Mouse (Mus musculus): ENCODE results near the gene Lrrc72. TPM values are rescaled to one million over a fixed set of nuclear protein-coding genes. Genes with fewer than 3 reads are reported as not detected.

Gene Lrrc72
- polyA plus RNA-seq, 1 experiment from 2014 or later: not detected

DNA sequence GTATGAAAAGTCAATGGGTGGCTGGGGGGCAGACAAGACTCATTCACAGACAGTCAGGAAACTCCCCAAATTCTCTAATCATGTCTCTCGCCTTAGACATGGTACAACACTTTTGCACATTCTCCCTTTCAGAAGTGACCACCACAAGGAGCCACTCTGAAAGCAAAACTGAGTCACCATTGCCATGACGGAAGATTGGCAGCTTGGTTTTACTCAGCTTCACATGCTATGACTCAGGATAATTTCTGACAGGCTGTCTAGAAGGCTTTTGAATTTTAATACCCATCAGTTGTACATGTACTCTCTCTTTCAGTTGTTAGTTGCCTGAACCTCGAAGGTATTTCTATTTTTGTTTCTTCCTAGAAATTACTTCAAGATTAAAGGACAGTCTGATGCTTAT, 12.0 kb downstream of the Lrrc72 start:
- Histone ChIP-seq H3K4me3 (replicated peaks; ENCODE audit: low read length) (no peak overlapping the region), H3K4me2 (ENCODE audit: low read depth, low read length) (no peak overlapping the region), H3K9me3 (replicated peaks; ENCODE audit: control insufficient read depth, low read length) (no peaks in the 10 kb centered on the region), H3K4me1 (ENCODE audit: control insufficient read depth, insufficient read depth, low read length) (no peaks in the 10 kb centered on the region), H3K36me3 (ENCODE audit: control insufficient read depth, insufficient read depth, low read length) (no peaks in the 10 kb centered on the region), H3K27ac (ENCODE audit: low read length) (no peak overlapping the region), H3K9ac (ENCODE audit: low read length) (no peak overlapping the region), H3K27me3 (ENCODE audit: control insufficient read depth, insufficient read depth, low read length) (no peaks in the 10 kb centered on the region)
- no peak for ATAC-seq (ENCODE audit: insufficient read depth, low FRiP score)
- WGBS: 82% methylated on average over 3 of the region's 3 CpGs

DNA sequence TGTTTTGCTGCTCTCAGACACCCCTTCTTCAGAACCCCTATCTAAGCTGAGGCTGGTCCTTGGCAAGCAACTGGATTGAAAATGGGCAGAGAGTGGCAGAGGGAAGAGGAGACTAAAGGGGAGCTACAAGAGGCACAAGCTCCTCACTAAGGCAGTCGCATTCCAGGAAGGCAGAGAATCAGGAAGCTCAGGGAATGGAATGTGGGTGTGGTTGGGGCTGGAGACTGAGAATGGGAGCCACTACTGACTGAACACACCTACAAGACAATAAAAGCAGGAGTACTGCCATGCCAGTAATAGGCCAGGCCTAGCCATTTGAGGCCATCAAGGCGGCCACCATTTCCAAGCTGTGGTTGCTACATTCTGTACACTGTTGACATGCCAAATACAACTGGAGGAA, 21.8 kb downstream of the Lrrc72 start:
- no peak overlapping the region for H3K4me3 ChIP-seq (replicated peaks; ENCODE audit: low read length)
- no peaks in the 10 kb centered on the region for H3K36me3 ChIP-seq (ENCODE audit: control insufficient read depth, insufficient read depth, low read length)
- no peak overlapping the region for H3K4me2 ChIP-seq (ENCODE audit: low read depth, low read length)
- no peak for ATAC-seq (ENCODE audit: insufficient read depth, low FRiP score)
- H3K9ac ChIP-seq (ENCODE audit: low read length): no peak overlapping the region
- no peaks in the 10 kb centered on the region for H3K27me3 ChIP-seq (ENCODE audit: control insufficient read depth, insufficient read depth, low read length)
- WGBS: 74% methylated on average over 2 of the region's 2 CpGs
- no peaks in the 10 kb centered on the region for H3K9me3 ChIP-seq (replicated peaks; ENCODE audit: control insufficient read depth, low read length)
- no peak overlapping the region for H3K27ac ChIP-seq (ENCODE audit: low read length)
- H3K4me1 ChIP-seq (ENCODE audit: control insufficient read depth, insufficient read depth, low read length): no peaks in the 10 kb centered on the region

DNA sequence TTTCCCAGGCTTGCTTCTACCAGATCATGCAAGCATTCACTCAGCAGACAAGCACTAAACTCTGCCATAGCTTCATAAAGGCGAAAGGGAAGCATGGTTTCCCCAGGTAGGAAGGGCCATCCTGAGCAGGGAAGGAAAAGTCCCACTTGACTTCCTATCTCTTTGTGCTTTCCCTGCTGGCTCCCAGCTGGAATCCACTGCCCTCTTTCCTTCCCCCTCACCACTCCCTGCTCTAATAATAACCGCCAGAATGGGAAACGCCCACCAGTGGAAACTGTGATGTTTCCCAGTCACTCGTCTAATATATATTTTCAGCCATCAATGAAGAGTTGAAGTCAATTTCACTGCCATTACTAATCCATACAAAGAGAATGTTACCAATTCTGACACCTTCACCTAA, 28.8 kb downstream of the Lrrc72 start:
- Histone ChIP-seq H3K9ac (ENCODE audit: low read length) (no peak overlapping the region), H3K36me3 (ENCODE audit: control insufficient read depth, insufficient read depth, low read length) (no peaks in the 10 kb centered on the region), H3K4me1 (ENCODE audit: control insufficient read depth, insufficient read depth, low read length) (no peaks in the 10 kb centered on the region), H3K4me2 (ENCODE audit: low read depth, low read length) (no peak overlapping the region), H3K4me3 (replicated peaks; ENCODE audit: low read length) (no peak overlapping the region), H3K27me3 (ENCODE audit: control insufficient read depth, insufficient read depth, low read length) (no peaks in the 10 kb centered on the region), H3K27ac (ENCODE audit: low read length) (no peak overlapping the region), H3K9me3 (replicated peaks; ENCODE audit: control insufficient read depth, low read length) (no peaks in the 10 kb centered on the region)
- ATAC-seq (ENCODE audit: insufficient read depth, low FRiP score): no peak
- 67% methylated on average over 4 of the region's 4 CpGs for WGBS

DNA sequence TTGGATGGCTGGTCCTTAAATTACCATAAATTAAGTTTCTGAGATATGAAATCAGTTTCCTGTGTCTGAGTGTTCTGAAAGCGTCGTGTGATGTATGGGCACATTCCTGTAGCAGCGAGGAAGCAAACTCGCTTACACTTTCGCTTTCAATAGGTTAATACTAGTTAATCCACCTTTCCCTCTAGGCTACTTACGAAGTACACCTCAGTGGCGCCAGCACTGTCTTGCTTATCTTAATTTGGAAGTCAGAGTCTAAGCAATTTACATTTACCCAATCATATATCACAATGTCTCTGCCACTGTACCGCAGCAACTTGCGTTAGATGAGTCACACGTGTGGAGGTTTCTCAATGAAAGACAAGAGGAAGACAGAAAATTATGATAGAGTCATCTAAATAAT, 36.3 kb downstream of the Lrrc72 start:
- Histone ChIP-seq H3K4me3 (replicated peaks; ENCODE audit: low read length) (peak overlapping the region; percentile 29), H3K36me3 (ENCODE audit: control insufficient read depth, insufficient read depth, low read length) (no peaks in the 10 kb centered on the region), H3K27me3 (ENCODE audit: control insufficient read depth, insufficient read depth, low read length) (no peaks in the 10 kb centered on the region), H3K9ac (ENCODE audit: low read length) (no peak overlapping the region), H3K4me2 (ENCODE audit: low read depth, low read length) (peak overlapping the region; percentile 43), H3K4me1 (ENCODE audit: control insufficient read depth, insufficient read depth, low read length) (no peaks in the 10 kb centered on the region), H3K9me3 (replicated peaks; ENCODE audit: control insufficient read depth, low read length) (no peaks in the 10 kb centered on the region), H3K27ac (ENCODE audit: low read length) (no peak overlapping the region)
- 36% methylated on average over 10 of the region's 10 CpGs for WGBS
- no peak for ATAC-seq (ENCODE audit: insufficient read depth, low FRiP score)

DNA sequence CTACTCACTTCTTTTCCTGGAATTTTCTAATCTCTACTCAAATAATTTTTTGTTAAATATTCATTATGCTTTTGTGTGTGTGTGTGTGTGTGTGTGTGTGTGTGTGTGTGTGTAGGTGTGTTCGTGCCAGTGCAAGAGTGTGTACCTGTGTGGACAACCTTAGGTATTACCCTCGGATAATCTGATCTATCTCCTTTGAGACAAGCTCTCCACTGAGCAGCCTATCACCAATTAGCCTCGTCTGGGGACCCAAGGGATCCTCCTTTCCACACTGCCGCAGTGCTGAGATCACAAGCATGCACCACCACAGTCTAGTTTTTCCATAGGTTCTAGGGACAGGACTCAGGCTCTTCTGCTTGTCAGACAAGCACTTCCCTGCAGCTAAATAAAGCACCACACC, 37.0 kb downstream of the Lrrc72 start:
- no peak for ATAC-seq (ENCODE audit: insufficient read depth, low FRiP score)
- H3K4me3 ChIP-seq (replicated peaks; ENCODE audit: low read length): no peak overlapping the region
- H3K27me3 ChIP-seq (ENCODE audit: control insufficient read depth, insufficient read depth, low read length): no peaks in the 10 kb centered on the region
- no peaks in the 10 kb centered on the region for H3K36me3 ChIP-seq (ENCODE audit: control insufficient read depth, insufficient read depth, low read length)
- 58% methylated on average over 4 of the region's 4 CpGs for WGBS
- no peak overlapping the region for H3K9ac ChIP-seq (ENCODE audit: low read length)
- H3K27ac ChIP-seq (ENCODE audit: low read length): no peak overlapping the region
- peak overlapping the region; percentile 43; the same call in 1 of the 2 replicates for H3K4me2 ChIP-seq (ENCODE audit: low read depth, low read length)
- H3K9me3 ChIP-seq (replicated peaks; ENCODE audit: control insufficient read depth, low read length): no peaks in the 10 kb centered on the region
- no peaks in the 10 kb centered on the region for H3K4me1 ChIP-seq (ENCODE audit: control insufficient read depth, insufficient read depth, low read length)

DNA sequence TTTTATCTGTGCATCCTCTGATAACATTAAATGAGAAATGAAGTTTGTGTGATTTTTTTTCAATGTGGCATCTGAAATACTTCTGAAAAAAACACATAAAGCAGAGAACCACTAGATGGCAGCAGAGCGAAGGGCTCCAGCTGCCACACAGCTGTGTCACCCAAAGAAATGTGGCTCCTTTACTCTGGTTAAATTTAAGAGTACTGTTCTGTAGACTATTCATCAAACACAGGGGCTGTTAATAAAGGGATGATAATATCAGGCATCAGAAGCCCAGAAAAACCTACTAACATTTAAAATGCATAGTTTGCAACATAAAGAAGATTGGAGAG, 38.1 kb downstream of the Lrrc72 start:
- ATAC-seq (ENCODE audit: insufficient read depth, low FRiP score): peak; percentile 47; the same call in 1 of the 2 replicates

DNA sequence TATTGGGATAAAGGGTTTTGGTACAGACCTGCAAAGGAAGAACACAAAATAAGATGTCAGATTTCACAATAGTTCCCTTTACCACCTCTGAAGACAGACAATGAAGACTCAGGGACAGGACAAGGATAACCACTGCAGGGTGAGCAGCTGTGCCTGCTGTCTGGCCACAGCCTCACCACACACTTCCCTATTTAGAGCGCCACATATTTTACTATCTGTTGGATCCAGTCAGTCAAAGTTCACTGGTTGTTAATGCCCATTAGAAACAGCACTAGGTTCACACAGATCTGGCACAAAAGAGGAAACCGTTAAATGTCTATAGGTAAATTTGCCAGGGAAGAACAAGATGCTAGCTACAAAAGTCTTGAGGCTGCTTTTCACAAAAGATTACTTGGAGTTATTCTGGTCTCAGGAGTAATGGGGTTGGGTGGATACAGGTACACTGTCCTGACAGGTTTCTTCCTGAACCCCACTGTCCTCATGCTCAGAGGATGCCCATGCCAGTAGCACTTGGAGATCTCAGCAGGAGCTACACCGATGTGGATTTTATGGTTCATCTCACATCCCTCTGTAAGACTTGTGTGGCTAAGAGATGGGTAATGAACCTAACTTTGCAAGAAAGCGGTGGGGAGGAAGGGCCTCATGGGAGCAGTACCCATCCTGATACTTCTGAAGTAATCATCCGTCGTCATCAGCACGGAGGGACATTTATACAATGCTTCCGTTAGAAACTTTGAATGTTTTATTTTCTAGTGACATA, 38.6 kb downstream of the Lrrc72 start:
- ATAC-seq (ENCODE audit: insufficient read depth, low FRiP score): no peak
- no peak overlapping the region for H3K27ac ChIP-seq (ENCODE audit: low read length)
- H3K4me1 ChIP-seq (ENCODE audit: control insufficient read depth, insufficient read depth, low read length): no peaks in the 10 kb centered on the region

More for the DNA sequence above, 38.1 kb downstream of the Lrrc72 start:
- Histone ChIP-seq H3K27ac (ENCODE audit: low read length) (no peak overlapping the region), H3K4me3 (replicated peaks; ENCODE audit: low read length) (no peak overlapping the region), H3K9ac (ENCODE audit: low read length) (no peak overlapping the region), H3K9me3 (replicated peaks; ENCODE audit: control insufficient read depth, low read length) (no peaks in the 10 kb centered on the region), H3K27me3 (ENCODE audit: control insufficient read depth, insufficient read depth, low read length) (no peaks in the 10 kb centered on the region), H3K4me2 (ENCODE audit: low read depth, low read length) (no peak overlapping the region), H3K36me3 (ENCODE audit: control insufficient read depth, insufficient read depth, low read length) (no peaks in the 10 kb centered on the region), H3K4me1 (ENCODE audit: control insufficient read depth, insufficient read depth, low read length) (no peaks in the 10 kb centered on the region)
- WGBS: 0% methylated on average over 1 of the region's 1 CpGs

DNA sequence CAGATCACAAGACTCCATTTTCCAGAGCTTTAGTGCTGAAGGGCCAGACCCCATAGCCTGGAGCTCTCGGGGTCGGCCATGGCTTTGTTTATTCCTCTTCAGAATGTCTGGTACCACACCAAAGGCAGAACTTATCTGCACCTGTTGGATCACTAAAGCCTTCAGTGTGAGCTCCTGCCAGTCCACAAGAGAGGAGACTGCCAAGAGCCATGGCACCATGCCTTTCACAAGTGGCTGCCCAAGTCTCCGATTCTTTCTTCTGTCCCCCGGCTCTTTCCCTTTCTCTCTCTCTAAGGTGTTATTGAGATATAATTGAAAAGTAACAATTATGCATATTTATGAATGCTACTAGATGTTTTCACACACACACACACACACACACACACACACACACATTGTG, 43.1 kb downstream of the Lrrc72 start:
- no peak for ATAC-seq (ENCODE audit: insufficient read depth, low FRiP score)
- Histone ChIP-seq H3K36me3 (ENCODE audit: control insufficient read depth, insufficient read depth, low read length) (no peaks in the 10 kb centered on the region), H3K9ac (ENCODE audit: low read length) (no peak overlapping the region), H3K4me1 (ENCODE audit: control insufficient read depth, insufficient read depth, low read length) (peaks cover 3% of the 10 kb centered on the region; the same call in 1 of the 2 replicates), H3K27me3 (ENCODE audit: control insufficient read depth, insufficient read depth, low read length) (no peaks in the 10 kb centered on the region), H3K27ac (ENCODE audit: low read length) (no peak overlapping the region), H3K4me2 (ENCODE audit: low read depth, low read length) (no peak overlapping the region), H3K9me3 (replicated peaks; ENCODE audit: control insufficient read depth, low read length) (no peaks in the 10 kb centered on the region), H3K4me3 (replicated peaks; ENCODE audit: low read length) (no peak overlapping the region)
- WGBS: 68% methylated on average over 4 of the region's 4 CpGs

More for the DNA sequence above, 38.6 kb downstream of the Lrrc72 start:
- Histone ChIP-seq H3K9ac (ENCODE audit: low read length) (no peak overlapping the region), H3K4me2 (ENCODE audit: low read depth, low read length) (no peak overlapping the region), H3K4me3 (replicated peaks; ENCODE audit: low read length) (no peak overlapping the region), H3K27me3 (ENCODE audit: control insufficient read depth, insufficient read depth, low read length) (no peaks in the 10 kb centered on the region), H3K36me3 (ENCODE audit: control insufficient read depth, insufficient read depth, low read length) (no peaks in the 10 kb centered on the region), H3K9me3 (replicated peaks; ENCODE audit: control insufficient read depth, low read length) (no peaks in the 10 kb centered on the region)
- WGBS: 52% methylated on average over 8 of the region's 8 CpGs

DNA sequence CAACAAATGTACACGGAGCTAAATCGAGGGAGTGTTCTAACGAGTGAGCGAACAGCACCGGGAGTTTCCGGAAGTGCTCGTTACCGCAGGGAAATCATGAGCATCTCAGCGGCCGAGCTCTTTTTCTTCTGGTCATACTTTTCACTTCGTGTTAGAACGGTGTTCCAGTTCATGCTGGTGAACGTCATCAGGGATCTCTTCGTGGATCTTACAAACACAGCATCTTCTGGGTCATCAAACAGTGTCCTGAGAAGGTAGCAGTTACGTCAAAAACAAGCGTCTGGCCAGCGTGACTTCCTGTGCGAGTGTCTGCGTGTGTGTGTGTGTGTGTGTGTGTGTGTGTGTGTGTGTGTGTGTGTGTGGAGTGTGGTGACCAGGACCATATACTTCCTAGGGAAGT, 44.7 kb downstream of the Lrrc72 start:
- no peaks in the 10 kb centered on the region for H3K36me3 ChIP-seq (ENCODE audit: control insufficient read depth, insufficient read depth, low read length)
- no peak for ATAC-seq (ENCODE audit: insufficient read depth, low FRiP score)
- H3K9ac ChIP-seq (ENCODE audit: low read length): no peak overlapping the region
- H3K4me2 ChIP-seq (ENCODE audit: low read depth, low read length): no peak overlapping the region
- no peak overlapping the region for H3K27ac ChIP-seq (ENCODE audit: low read length)
- H3K4me1 ChIP-seq (ENCODE audit: control insufficient read depth, insufficient read depth, low read length): peaks cover 3% of the 10 kb centered on the region; the same call in 1 of the 2 replicates
- H3K9me3 ChIP-seq (replicated peaks; ENCODE audit: control insufficient read depth, low read length): no peaks in the 10 kb centered on the region
- WGBS: 64% methylated on average over 19 of the region's 19 CpGs
- H3K4me3 ChIP-seq (replicated peaks; ENCODE audit: low read length): no peak overlapping the region
- no peaks in the 10 kb centered on the region for H3K27me3 ChIP-seq (ENCODE audit: control insufficient read depth, insufficient read depth, low read length)

Data from stomach, embryonic 16.5 days (tissue).